Mouse (Mus musculus) left cerebral cortex, postnatal 4 days (tissue): ENCODE measurements around the gene Vgll4. TPM values are rescaled to one million over a fixed set of nuclear protein-coding genes. Genes with fewer than 3 reads are reported as not detected.
"Not testable (repeated sequence)": the region's sequence is repeated elsewhere in the genome, so short reads cannot be mapped to it uniquely, and the experiment has no call there.

ENCODE experiments used
- DNase-seq: peaks from one replicate; pipeline ENCODE4 v3.0.0-alpha.2; 2022
- intact Hi-C: fragments of 180-260 bp; cut with DNase I; formaldehyde crosslinking; loops from one replicate; pipeline ENCODE4 v1.15.1; 2025
- total RNA-seq, 2 experiments: library from RNA; stranded (reverse); gene quantifications; 2 replicates each; pipeline ENCODE4 v1.2.3; 2021

The Vgll4 gene
- total RNA-seq, 2 experiments from 2014 or later = 60.0 to 63.7 TPM

DNA sequence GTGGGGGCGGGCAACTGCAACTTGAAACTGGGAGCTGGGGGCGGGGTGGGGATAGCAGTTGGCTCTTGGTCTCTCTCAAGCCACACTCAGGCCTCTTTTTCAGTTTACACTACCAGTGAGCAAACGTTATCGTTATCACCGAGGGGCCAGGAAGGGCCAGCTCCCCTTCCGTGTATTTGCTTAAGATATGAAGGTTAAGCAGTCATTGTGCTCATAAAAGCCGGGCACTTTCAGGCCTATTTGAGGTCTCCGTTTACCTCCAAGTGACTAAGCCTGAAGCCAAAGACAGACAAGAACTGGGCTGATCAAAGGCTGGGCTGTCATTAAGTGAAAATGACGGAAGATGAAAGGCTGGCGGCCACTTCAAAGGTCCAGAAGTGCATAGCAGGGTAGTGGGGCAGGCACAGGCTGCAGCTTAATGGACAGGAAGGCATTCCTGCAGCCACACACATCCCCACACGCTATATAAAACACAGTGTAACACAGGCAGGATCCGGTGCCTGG, 68.4 kb downstream of the Vgll4 start:
- no peak for DNase-seq
- intact Hi-C loops = no loop called here

DNA sequence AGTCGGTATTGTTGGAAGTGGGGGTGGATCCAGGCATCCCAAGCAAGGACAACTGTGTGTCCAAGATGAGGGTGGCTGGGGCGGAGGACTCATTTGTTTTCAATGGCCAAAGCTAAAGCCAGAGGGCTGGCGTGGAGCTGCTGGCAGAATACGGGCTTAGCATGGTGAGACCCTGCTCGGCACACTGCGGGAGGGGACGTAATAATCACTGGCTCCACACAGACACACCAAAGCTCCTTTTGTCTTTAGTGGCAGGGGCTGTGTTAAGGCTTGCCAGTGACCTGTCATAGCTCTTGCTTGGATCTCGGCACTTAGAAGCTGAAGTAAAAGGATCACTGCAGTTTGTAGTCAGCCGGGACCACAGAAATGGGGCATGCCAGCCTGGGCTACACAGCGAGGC, 69.6 kb downstream of the Vgll4 start:
- peak; percentile 69 for DNase-seq

DNA sequence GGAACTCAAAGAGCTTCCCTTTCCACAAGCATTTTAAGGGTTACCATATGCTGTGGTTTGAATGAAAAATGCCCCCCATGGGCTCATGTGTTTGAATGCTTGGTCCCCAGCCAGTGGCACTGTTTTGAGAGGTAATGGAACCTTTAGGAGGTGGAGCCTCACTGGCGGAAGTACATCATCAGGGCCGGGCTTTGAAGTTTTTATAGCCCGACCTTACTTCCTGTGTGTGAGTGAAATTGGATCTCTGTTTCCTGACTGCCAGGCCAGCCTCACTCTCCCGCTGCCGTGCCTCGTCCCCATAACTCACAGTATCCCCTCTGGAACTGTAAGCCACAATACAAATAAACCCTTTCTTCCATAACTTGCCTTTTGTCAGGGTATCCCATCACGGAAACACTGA, 70.1 kb downstream of the Vgll4 start:
- DNase-seq = no peak
- intact Hi-C loops = no loop called here

More for the DNA sequence above, 69.6 kb downstream of the Vgll4 start:
- intact Hi-C loops = no loop called here

DNA sequence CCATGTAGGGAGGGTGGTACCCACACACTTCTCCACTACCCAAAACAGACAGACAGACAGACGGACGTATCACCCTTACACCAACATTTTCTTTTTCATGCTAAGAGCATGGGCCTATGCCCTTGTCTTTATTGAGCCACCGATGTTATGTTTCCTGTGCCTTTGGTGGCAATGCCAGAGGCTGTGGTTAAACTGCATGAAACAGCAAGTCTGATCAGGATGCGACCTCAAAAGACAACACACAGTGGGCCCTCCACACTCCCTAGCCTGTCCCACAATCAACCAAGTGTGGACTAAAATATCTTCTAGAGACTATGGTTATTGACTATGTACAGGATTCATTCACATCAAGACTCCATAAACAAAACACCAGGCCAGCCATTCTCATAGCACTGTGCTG, 70.8 kb downstream of the Vgll4 start:
- DNase-seq = no peak
- intact Hi-C loops = no loop called here

DNA sequence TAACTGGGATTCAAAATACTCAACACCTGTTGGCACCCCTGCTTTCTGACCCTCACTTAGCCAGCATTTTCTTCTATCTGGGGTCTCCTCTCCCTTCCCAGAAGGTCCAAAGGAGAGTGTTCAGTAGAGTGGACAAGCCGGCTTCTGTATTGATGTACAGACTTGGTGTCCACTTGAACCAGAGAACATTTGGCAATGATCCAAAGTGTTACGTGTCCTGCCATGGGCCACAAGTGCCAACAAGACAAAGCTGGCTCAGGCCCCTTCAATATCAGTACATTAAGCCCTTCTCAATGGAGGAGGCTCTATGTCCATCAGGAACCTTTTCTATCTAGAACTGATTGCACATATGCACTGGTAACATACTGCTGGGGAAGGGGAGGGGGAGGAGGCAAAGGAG, 73.5 kb downstream of the Vgll4 start:
- intact Hi-C loops = no loop called here
- no peak for DNase-seq

DNA sequence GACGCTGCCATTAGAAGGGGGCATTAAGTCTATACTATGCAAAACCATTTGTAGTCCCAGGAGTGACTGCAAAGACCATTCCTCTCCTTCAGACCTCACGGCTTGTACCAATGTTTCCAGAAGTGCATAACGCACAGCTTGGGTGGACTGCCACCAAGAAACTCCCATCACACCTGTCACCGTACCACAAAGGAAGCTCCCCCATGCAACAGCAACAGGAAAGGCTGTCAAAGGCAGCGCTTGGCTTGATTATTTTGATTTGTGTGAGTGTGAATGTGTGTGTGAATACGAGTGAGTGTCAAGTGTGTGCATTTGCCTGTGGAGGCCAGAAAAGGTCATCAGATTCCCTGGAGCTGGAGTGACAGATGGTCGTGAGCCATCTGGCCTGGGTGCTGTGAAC, 74.6 kb downstream of the Vgll4 start:
- intact Hi-C loops = no loop called here
- no peak for DNase-seq

DNA sequence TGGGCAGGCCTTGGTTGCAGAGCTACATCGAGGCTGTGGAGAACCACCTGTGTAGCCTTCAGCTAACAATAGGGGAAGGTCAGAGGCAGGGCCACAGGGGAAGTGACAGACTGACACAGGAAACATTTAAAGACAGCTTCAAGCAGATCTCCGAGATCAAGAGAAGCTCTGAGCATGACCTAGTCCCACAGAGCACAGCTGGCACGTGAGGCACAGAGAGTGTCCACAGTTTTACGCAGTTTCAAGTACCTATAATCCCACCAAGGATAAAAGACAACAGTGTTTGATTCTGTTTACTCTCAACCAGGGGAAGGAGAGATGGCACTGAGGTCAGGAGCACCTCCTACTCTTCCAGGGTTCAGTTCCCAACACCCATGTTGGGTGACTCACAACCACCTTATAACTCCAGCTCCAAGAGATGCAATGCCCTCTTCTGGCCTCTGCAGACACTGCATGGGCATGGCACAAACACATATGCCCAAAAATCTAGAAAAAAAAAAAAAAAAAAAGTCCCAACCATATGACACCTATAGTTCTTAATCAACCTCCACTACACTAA, 75.2 kb downstream of the Vgll4 start:
- no peak for DNase-seq
- intact Hi-C loops = no loop called here

DNA sequence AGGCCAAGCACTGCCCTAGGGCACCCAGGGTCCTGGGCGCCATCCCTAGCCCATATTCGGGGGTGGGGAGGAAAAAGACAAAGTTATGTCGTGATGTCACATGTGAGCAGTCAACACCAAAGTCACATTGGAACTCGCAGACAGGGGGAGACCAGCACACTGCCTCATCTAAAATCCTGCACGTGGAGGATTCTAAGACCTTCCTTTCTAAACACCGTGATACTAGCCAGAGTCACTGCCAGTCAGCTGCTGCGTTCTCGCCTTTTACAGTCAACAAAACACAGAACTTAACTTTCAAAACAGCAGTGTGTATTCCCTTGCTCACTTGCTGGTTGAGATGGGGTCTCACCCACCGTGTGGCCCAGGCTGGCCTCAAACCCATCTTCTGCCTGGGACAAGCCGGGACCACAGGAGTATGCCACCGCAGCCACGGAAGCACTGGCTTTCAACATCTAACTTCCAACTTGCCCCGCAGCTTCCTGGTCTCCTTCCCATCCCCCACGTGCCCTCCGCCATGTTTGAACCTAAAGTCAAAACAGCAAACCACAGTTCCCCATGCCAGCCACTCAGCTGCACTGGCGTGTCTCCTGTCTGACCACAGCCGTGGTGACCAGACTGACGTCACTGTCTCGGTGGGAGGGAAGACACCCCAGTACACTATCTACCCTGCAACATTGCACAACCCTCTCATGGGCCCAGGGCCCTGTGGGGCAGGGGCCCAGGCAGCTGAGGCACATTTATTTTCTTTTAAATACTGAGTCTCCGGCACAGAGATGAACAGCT, 76.2 kb downstream of the Vgll4 start:
- DNase-seq = no peak
- intact Hi-C loops = no loop called here

DNA sequence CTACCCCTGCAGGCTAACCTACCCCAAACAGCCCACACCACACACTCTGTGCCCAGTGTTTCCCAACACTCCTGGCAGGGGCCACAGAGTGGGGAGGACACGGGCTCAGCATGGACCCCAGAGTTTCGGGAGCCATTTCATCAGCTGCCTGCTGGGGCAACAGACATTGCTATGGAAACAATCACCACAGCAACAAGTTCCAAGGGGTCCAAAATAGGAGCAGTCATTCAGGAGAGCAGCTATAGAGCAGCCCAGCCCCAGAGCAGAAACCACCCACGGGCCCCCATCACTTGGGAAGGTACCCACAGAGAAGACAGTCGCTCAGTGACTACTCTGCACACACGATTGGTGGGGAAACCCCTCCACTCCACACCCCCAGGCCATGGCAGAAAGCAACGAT, 77.4 kb downstream of the Vgll4 start:
- DNase-seq = peak; percentile 72
- intact Hi-C loops = no loop called here

DNA sequence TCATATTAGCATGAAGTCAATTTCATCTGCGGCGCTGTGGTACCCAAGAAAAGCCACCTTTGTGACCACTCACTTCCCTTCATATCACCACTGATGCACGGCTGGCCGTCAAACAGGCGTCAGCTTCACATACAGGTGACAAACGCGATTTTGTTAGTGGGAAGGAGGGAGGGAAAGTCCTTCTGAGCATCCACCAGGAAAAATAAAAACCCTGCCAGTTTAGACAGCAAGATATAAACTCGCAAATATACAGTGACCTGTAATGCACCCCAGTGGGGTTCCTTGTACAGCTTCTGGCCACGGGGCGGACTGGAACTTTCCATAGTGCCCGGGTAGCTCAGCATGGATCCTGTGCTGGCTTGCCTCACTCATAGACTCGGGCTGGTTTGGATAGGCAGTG, 78.0 kb downstream of the Vgll4 start:
- intact Hi-C loops = no loop called here
- DNase-seq = no peak

DNA sequence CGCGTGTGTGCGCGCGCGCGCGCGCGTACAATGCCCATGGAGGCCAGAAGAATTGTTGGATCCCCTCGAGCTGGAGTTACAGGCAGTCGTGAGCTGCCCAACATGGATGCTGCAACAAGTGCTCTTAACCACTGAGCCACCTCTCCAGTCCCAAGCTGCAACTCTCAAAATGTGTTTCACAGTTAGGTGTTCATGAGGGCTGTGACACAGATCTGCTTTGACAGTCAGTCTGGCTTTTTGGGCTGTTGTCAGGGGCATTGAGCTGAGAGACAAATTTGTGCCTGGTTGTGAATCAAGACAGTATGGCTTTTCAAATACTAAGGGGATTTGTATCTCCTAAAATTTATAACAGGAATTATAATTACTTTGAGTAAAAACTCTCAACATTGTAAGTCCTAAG, 78.5 kb downstream of the Vgll4 start:
- intact Hi-C loops = no loop called here
- no peak for DNase-seq

DNA sequence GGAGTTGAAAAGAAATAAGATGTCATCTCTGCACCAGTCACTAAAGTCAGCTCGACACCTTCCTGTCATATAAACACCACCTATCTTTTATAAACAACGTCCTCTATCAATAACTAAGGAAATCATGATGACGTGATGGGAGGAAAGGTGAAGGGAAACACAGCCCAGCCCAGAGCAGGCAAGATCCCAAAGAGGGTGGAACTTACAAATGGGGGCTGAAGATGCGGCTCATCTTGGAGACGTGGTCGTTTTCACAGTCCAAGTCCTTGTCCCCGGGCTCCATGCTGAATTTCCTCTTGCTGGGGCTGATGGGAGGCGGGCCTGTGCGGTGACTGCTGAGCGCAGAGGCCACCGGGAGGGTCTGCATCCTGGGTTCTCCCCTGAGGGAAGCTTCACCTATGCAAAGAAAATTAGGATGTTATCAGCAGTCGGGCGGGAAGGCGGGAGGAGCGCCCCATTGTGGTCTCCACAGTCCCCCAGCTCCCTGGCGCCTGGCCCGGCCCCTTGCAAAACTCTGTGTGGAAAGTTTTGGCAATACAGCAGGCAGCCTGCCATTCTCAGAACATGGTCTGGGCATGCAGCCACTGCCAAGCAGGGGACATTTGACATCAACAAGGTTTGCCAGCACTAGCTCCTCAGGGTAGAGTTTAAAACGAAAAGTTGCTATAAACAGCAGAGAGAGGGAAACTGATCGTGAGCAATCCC, 79.2 kb downstream of the Vgll4 start:
- DNase-seq = peak; percentile 98
- intact Hi-C loops = no loop called here

DNA sequence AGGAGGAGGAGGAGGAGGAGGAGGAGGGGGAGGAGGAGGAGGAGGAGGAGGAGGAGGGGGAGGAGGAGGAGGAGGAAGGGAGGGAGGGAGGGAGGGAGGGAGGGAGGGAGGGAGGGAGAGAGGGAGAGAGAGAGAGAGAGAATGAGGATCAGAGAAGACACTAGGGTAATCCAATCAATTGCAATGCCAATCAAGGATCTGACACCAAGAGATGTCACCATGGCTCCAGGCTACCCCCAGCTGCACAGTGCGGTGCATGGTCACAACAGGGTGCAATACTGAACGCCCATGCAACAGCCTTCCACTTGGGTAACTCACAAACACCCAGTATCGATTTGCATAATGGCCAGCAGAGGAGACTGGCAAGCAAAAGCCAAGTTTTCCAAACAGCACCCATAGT, 79.8 kb downstream of the Vgll4 start:
- DNase-seq, intact Hi-C loops: not testable (repeated sequence)

DNA sequence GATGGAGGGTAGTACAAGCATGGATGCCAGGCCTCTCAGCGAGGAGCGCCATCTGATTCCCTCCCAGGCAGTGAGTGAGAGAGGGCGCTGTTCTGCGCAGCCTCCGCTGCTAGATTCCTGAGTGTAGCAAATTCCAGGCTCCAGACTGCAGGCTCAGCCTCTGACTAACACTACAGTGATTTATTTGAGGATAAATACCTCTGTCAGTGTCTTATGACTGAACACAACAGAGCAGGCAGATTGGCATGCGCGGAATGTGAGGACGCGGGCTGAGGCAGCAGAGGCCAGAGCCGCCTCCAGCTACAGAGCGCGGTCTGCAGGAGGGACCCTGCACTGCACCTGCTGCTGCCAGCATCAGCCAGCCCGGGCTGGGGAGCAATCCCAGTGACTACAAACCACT, 80.9 kb downstream of the Vgll4 start:
- intact Hi-C loops = no loop called here
- DNase-seq = peak; percentile 68

DNA sequence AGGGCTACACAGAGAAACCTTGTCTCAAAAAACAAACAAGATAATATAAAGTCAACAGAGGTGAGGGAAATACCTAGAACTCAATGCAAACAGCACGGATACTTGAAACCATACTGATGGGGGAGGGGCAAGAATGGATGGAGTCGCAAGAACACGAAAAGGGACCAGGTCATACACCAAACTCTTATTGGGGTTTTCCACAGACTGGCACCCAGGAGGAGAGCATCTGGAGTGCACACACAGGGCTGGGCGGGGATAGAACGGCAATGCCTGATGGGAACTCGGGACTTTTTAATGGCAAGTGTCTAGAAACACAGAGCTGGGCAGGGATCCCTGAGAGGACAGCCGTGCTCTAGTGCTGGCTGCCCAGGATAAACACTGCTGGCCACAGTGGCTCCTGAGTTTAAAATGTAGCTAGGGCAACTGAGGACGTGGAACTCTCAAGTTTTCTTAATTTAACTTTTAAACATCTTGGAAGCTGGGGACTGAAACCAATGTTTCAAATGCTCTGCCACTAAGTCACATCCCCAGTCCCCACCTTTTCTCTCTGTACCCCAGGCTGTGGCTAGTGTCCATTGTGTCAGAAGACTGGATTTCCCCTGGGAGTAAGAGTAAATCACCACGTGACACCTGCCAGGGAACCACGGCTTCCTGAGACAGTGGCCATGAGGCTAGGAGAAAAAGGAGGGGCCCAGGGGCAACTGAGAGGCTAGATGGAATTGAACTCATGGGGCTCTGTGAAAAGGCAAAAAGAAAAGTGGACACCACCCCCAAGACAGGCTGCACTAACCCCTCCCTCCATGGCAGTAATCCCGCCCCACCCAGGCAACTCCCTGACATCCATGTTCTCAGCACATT, 83.1 kb downstream of the Vgll4 start:
- no peak for DNase-seq
- intact Hi-C loops = no loop called here

DNA sequence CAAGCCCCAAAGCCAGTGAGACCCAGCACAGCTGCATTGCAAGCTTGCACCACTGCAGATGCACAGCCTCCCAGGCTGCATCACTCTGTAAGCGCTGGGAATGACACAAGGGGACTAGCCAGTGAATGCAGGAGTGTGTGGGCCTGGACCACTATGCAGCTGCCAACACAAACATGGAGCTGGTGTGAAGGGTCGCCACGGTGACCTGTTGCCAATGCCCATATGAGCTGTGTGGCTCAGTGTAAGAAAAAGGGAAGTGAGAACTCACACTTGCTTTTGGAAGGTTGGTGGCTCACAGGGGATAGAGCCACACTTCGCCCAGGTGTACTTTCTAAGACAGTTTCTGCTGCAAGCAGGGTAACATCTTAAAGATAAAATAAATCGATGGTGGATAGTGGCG, 83.8 kb downstream of the Vgll4 start:
- DNase-seq = no peak
- intact Hi-C loops = no loop called here

DNA sequence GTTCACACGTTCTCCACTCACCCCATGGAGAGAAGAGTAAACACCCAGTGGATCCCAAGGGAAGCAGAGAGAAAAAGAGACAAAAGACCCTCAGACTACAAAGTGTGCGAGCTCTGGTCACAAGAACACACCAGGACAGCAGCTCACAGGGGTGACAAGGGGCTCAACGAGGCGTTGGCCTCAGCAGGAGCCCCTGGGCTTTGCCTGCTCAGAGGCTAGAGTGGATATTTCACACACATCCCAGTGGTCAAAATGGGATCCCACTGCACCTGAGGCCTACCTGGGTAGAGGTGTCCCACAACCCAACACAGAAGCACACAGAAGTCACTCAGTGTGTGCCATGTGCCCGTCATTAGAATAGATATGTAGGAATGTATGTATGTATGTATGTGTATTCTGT, 84.7 kb downstream of the Vgll4 start:
- intact Hi-C loops = no loop called here
- DNase-seq = no peak

DNA sequence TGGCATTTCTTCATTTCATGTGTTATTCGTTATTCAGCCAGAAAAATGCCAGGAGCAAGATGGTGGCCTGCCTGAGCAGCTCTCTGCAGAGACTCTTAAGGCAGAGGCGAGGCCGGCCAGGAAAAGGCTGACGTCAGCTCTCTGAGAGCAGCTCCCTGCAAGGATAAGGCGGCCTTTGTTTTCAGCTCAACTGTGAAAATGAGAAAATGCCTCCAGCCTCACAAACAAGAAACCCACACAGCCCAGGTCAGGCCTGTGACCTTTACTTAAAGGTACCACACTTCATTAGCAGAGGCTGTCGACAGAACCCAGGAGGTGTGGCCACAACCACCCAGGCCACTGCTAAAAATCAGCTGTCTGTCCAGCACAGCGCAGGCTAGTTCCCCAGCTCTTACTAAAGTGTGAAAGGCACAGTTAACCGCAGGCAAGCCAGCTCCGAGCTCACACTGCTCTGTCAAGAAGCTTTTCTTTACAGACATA, 86.5 kb downstream of the Vgll4 start:
- peak; percentile 82 for DNase-seq
- intact Hi-C loops = loop anchor here (5.0 kb wide), 1 partner anchor 39 kb away; no protein-coding TSS in a partner anchor

DNA sequence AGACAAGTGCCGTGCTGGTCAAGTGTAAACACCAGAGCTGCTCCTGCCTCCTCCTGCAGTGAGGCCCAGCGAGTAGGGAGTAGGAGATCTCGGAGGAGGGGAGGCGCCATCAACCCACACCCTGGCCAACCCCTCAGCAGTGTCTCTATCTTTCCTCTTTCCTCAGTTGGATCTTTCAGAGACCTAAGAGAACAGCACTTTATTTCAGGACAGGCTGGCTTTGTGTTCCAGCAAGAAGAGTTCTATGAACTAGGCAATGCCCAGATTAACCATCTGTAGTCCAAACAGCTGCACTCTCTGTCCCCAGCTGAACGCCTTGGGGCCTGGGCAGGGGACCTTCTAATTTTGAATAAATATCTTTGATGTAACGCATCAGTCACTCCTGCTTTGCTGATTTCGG, 87.1 kb downstream of the Vgll4 start:
- intact Hi-C loops = loop anchor here (5.0 kb wide), 1 partner anchor 40 kb away; no protein-coding TSS in a partner anchor
- DNase-seq = no peak

DNA sequence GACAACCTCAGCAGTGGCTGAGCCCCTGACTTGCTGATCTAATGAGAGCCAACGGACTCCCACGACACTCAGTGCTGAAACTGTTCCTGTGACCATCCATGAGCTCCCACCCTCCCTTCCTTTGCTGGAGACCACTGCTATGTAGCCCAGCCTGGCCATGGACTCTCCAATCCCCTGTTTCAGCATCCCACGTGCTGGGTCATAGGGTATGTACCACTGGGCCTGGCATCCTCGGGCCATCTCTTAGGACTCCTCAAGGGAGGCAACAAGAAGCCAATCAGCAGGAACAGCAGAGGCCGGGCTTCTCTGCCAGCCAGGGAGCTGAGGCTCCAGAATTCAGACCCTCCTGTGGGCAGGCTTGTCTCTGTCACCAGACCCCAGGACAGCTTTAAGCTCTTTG, 87.6 kb downstream of the Vgll4 start:
- intact Hi-C loops = loop anchor here (5.0 kb wide), 1 partner anchor 40 kb away; no protein-coding TSS in a partner anchor
- DNase-seq = no peak

DNA sequence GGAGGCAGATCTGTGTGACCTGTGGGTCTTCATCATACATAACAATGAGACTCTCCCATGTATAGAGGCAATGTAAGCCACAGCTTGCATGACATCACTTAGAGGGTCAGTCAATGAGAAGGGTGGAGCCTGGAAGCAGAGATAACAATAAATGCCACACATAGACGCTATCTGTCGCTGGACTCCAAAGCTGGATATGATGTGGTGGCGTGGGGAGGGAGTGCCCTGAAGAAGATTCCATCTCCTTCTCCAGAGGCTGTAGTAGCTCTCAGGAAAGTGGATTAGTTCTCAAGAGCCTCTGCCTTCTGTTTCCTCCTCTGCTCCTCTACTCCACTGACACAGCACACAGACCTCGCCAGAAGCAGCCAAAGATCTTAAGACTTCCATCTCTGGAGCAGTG, 89.0 kb downstream of the Vgll4 start:
- intact Hi-C loops = loop anchor here (5.0 kb wide), 1 partner anchor 42 kb away; no protein-coding TSS in a partner anchor
- DNase-seq = no peak
